Mouse (Mus musculus) neural tube, embryonic 12.5 days (tissue): Measurements from ENCODE around the gene Pard3b. TPM values are rescaled to one million over a fixed set of nuclear protein-coding genes. Genes with fewer than 3 reads are reported as not detected.

Source experiments
- ATAC-seq: fragments of 200-750 bp; cut with Nextera tagmentation; 2 replicates; pipeline ENCODE4 v1.8.0; 2017; ENCODE audit warnings: low read depth, mild to moderate bottlenecking, moderate TSS enrichment, moderate library complexity; ENCODE audit not compliant: low FRiP score
- H3K27ac ChIP-seq: fragments of 300-500 bp; sonication (generic); 2 replicates; pipeline ENCODE4 v1.5.1; 2016
- H3K27me3 ChIP-seq: fragments of 300-500 bp; sonication (generic); replicated peaks from 2 replicates; pipeline ENCODE4 v1.6.1; 2016; ENCODE audit warnings: mild to moderate bottlenecking
- H3K36me3 ChIP-seq: fragments of 300-500 bp; sonication (generic); 2 replicates; pipeline ENCODE4 v1.6.1; 2016; ENCODE audit warnings: mild to moderate bottlenecking
- H3K4me1 ChIP-seq: fragments of 300-500 bp; sonication (generic); 2 replicates; pipeline ENCODE4 v1.6.1; 2016
- H3K4me2 ChIP-seq: fragments of 300-500 bp; sonication (generic); replicated peaks from 2 replicates; pipeline ENCODE4 v1.6.1; 2016; ENCODE audit warnings: mild to moderate bottlenecking
- H3K4me3 ChIP-seq: fragments of 300-500 bp; sonication (generic); 2 replicates; pipeline ENCODE4 v1.5.1; 2016
- H3K9ac ChIP-seq: fragments of 300-500 bp; sonication (generic); 2 replicates; pipeline ENCODE4 v1.6.1; 2016; ENCODE audit warnings: mild to moderate bottlenecking
- H3K9me3 ChIP-seq: fragments of 300-500 bp; sonication (generic); 2 replicates; pipeline ENCODE4 v1.6.1; 2016; ENCODE audit warnings: mild to moderate bottlenecking
- WGBS: fragments of 180-500 bp; shearing (Covaris S2); methylation state at CpG from one replicate; pipeline ENCODE4 v1.1.7; 2016; 5-methylcytosine and 5-hydroxymethylcytosine counted together
- polyA plus RNA-seq: library from polyadenylated mRNA; unstranded; fragments of >200 nt; fragmentation: Nextera tagmentation; extraction: Ambion mirVana; gene quantifications from 2 replicates; pipeline ENCODE4 v1.2.1, GENCODE M21; 2016

The Pard3b gene
- polyA plus RNA-seq, 1 experiment from 2014 or later = 19.1 TPM

DNA sequence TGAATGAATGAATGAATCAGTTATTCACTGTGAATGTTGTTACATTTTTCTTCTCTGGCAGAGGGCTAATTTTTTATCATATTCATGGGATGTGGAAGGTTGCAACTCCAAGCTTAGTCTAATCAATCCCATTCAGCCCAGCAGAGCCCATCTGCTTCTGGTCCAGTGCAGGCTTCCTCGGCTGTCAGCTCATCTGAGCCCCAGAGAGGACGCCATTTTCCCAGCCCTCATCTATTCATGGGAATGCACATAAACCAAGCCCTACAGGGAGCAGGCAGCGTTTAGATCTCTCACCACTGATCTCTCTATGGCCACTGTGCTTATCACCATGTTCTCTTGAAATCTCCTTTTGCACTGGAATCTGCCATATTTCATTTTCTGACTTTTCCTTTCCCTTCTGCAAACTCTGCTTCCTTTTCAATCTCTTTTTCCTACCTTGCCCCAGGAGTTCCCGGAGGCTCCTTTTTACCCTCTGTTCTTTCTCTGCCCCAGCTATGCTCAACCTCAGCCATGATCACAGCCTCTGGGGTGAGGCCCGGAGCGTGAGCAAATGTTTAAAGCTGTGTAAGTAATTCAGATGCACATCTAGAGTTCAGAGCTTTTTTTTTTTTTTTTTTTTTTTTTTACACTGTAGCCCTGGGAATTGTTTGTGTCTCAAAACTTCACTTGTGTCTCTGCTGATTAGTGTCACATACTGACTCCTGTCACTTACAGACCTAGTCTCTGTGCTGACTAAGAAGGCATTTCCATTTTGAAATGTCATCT lies 241.3 kb downstream of the Pard3b start:
- WGBS = 58% methylated on average over 6 of the region's 6 CpGs
- Histone ChIP-seq H3K4me1 (no peaks in the 10 kb centered on the region), H3K36me3 (no peaks in the 10 kb centered on the region), H3K27me3 (no peaks in the 10 kb centered on the region), H3K27ac (no peak overlapping the region), H3K4me2 (no peak overlapping the region), H3K9ac (no peak overlapping the region), H3K4me3 (no peak overlapping the region), H3K9me3 (no peaks in the 10 kb centered on the region)
- ATAC-seq = no peak

DNA sequence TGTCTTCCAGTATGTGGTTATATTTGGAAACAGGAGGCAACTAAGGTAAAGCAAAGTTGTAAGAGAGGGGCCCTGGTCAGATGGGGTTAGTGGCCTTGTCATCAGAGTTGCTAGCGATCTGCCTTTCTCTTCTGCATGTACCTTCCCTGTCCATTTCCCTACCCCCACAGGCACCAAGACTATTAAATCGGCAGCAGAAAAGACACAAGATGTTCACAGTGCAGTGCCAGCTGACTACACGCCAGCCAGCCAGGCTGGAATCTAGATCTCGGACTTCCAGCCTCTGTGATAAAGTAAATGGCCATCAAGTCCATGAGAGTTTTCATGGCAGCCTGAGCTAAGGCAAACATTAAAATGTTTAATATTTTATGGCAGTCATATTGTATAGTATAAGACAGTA lies 257.4 kb downstream of the Pard3b start:
- Histone ChIP-seq H3K4me2 (no peak overlapping the region), H3K9me3 (no peaks in the 10 kb centered on the region), H3K36me3 (no peaks in the 10 kb centered on the region), H3K9ac (no peak overlapping the region), H3K4me1 (no peaks in the 10 kb centered on the region), H3K27ac (no peak overlapping the region), H3K4me3 (no peak overlapping the region), H3K27me3 (no peaks in the 10 kb centered on the region)
- WGBS = 84% methylated on average over 4 of the region's 4 CpGs
- ATAC-seq = no peak

DNA sequence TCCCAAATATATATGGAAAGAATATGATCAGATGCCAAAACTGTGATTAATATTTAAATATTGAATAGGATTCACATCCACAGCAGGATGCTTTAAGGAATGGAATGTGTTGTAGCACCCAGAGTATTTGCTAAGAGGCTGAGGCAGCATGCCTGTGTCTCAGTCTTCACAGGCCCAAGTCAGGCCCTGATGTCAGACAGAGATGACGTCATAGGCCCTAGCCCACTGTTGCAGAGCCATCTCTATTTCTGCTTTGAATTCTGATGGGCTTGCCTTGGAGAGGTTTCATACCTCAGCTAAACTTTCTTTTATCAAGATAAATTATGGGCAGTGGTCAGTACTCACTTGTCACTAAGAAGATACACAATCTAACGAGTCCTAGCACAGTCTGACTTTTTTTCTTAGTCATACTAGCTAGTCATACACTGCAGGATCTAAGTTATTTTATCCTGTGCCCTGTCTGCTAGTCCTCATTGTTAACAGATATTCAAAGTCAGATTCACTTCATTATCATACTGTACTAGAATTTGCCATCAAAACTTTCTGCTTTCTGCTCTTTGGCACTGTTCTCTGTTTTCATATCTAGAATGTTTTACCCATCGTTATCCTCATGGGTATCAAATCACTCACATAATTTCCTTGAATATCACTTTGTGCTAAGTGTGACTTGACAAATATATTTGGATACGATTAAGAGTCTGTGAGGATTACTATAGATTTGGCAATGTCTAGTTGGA lies 264.8 kb downstream of the Pard3b start:
- Histone ChIP-seq H3K9me3 (no peaks in the 10 kb centered on the region), H3K4me2 (no peak overlapping the region), H3K9ac (no peak overlapping the region), H3K36me3 (no peaks in the 10 kb centered on the region), H3K4me3 (no peak overlapping the region), H3K27ac (no peak overlapping the region), H3K4me1 (no peaks in the 10 kb centered on the region), H3K27me3 (no peaks in the 10 kb centered on the region)
- ATAC-seq = no peak
- 81% methylated on average over 4 of the region's 4 CpGs for WGBS

DNA sequence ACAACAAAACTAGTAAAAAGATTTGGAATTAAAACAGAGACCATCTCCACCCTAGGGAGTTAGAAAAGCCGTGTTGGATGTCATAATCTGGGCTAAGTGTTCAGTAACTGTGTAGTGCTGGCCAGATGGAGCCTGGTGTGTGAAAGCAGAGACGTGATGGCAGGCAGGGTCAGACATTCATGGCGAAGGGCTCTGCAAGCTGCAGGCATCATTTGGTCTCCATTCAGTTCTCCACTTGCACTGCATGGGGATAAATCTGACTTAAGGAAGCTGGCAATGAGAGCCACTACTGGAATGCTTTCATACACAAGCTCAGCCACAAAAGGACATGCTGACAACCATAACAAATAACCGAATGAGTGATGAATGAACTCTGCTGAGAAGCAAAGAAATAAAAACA lies 265.4 kb downstream of the Pard3b start:
- no peaks in the 10 kb centered on the region for H3K9me3 ChIP-seq
- 56% methylated on average over 4 of the region's 4 CpGs for WGBS
- H3K27me3 ChIP-seq = no peaks in the 10 kb centered on the region
- no peak overlapping the region for H3K9ac ChIP-seq
- no peaks in the 10 kb centered on the region for H3K4me1 ChIP-seq
- no peaks in the 10 kb centered on the region for H3K36me3 ChIP-seq
- H3K27ac ChIP-seq = no peak overlapping the region
- H3K4me3 ChIP-seq = no peak overlapping the region
- H3K4me2 ChIP-seq = no peak overlapping the region
- no peak for ATAC-seq

DNA sequence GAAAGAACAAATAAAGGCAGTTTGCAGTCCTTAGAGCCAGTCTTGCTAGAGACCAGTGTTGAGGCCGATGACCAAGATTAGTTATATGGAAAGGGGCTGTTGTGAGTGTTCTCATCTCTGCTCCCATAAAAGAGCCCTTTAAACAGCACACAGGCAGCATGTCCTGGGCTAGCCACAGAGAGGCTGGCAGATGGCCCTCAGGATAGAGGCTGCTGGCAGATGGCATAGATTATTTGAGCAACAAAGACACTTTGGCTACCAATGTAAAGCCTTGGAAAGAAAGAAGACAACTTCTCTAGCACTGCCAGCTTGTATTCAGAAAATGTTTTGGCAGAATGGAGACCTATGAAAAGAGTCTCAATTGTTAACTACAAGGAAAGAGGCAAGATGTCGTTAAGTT lies 274.3 kb downstream of the Pard3b start:
- H3K27me3 ChIP-seq = no peaks in the 10 kb centered on the region
- WGBS = 39% methylated on average over 2 of the region's 2 CpGs
- H3K36me3 ChIP-seq = no peaks in the 10 kb centered on the region
- H3K4me3 ChIP-seq = no peak overlapping the region
- no peak overlapping the region for H3K27ac ChIP-seq
- no peak for ATAC-seq
- no peaks in the 10 kb centered on the region for H3K9me3 ChIP-seq
- no peak overlapping the region for H3K4me2 ChIP-seq
- no peaks in the 10 kb centered on the region for H3K4me1 ChIP-seq
- H3K9ac ChIP-seq = no peak overlapping the region

DNA sequence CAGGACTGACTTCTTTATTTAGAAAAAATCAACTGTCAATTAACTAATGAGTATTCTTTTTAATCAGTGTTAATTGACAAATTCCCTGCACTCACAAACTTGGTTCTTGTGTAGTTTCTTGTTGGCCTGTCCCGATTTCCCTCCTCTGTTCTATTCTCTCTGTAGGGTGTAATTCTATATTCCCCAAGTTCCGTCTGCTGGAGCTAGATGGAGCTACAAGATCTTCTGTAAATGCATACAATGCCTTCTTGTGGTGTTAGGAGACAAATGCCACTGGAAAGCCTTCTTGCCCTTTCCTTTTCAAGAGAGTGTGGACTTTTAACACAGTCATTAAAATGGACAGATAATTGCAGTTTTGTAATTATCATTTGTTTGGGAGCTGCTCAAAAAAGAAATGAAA lies 286.3 kb downstream of the Pard3b start:
- no peak for ATAC-seq
- no peak overlapping the region for H3K9ac ChIP-seq
- no peaks in the 10 kb centered on the region for H3K27me3 ChIP-seq
- no peak overlapping the region for H3K4me3 ChIP-seq
- WGBS = 23% methylated on average over 2 of the region's 2 CpGs
- peaks cover 5% of the 10 kb centered on the region for H3K4me1 ChIP-seq
- no peaks in the 10 kb centered on the region for H3K9me3 ChIP-seq
- no peaks in the 10 kb centered on the region for H3K36me3 ChIP-seq
- no peak overlapping the region for H3K4me2 ChIP-seq
- H3K27ac ChIP-seq = no peak overlapping the region

DNA sequence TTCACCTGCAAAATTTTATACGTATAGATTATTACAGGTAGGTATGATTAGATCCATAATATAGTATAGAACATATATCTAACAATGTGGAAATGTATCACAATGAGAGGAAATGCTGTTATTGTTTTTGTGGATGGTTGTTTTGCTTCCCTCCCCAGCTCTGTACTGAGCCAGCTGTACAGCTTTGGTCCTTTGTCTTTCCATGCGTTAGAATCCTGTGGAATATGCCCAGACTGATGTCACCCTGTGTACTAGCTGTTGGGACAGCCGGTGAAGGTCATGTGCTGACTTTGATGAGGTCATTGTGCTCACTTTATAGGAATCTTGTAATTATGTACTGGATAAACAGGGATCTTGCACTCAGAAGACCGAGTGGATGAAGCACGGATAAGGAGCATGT lies 286.9 kb downstream of the Pard3b start:
- no peak for ATAC-seq
- no peak overlapping the region for H3K4me2 ChIP-seq
- peaks cover 5% of the 10 kb centered on the region for H3K4me1 ChIP-seq
- H3K36me3 ChIP-seq = no peaks in the 10 kb centered on the region
- no peaks in the 10 kb centered on the region for H3K9me3 ChIP-seq
- no peak overlapping the region for H3K4me3 ChIP-seq
- H3K27me3 ChIP-seq = no peaks in the 10 kb centered on the region
- no peak overlapping the region for H3K9ac ChIP-seq
- no peak overlapping the region for H3K27ac ChIP-seq
- 71% methylated on average over 5 of the region's 5 CpGs for WGBS

DNA sequence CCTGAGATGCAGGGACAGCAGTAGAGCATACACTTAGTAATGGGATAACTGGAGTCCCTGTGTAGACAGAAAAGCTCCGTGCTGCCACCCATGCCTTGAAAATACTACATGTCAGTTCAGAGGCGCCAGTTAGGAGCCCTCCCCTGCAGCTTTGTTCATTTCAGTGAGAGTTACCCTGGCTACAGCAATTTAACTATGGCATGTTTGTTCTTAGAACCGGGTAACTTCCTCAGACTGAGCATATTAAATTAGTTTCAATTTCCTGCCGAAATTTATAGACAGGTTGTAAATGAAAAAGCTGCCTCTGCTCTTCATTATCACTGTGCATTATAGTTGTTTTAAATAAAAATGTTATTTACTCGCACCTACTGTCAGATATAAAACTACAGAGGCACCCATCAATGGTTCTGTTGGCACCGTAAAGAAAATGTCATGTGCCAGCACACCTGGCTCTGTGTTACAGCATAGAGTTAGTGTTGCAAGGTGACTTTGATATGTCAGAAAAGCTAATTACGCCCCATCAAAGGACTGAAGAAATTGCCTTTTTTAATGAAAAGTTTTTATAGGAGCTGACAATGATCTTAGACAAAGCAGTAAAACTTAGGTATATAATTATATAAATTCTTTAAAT lies 289.6 kb downstream of the Pard3b start:
- H3K4me3 ChIP-seq = no peak overlapping the region
- no peak for ATAC-seq
- H3K9me3 ChIP-seq = no peaks in the 10 kb centered on the region
- H3K27ac ChIP-seq = no peak overlapping the region
- H3K4me2 ChIP-seq = no peak overlapping the region
- H3K9ac ChIP-seq = no peak overlapping the region
- whole genome bisulfite sequencing = 53% methylated on average over 7 of the region's 7 CpGs
- H3K36me3 ChIP-seq = no peaks in the 10 kb centered on the region
- no peaks in the 10 kb centered on the region for H3K27me3 ChIP-seq
- peaks cover 5% of the 10 kb centered on the region for H3K4me1 ChIP-seq

DNA sequence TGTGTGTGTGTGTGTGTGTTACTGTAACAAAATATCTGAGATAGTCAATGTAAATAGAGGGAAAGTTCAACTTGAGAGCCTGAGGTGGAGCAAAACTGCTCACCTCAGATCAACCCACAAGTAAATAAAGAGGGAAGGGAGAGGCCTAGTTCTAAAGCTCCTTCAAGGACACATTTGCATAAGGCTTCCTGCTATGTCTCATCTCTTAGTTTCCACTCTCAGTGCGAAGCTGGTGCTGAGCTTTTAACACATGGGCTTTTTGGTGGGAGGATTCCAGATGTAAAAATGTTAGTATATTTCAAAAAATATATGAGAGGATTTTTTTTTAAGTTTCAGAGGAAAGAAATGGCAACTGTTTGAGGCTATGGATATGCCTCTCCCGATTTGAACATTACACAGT lies 294.9 kb downstream of the Pard3b start:
- Histone ChIP-seq H3K9ac (no peak overlapping the region), H3K27me3 (no peaks in the 10 kb centered on the region), H3K4me3 (no peak overlapping the region), H3K27ac (no peak overlapping the region), H3K4me2 (no peak overlapping the region), H3K4me1 (no peaks in the 10 kb centered on the region), H3K36me3 (no peaks in the 10 kb centered on the region), H3K9me3 (no peaks in the 10 kb centered on the region)
- 76% methylated on average over 2 of the region's 2 CpGs for WGBS
- no peak for ATAC-seq

DNA sequence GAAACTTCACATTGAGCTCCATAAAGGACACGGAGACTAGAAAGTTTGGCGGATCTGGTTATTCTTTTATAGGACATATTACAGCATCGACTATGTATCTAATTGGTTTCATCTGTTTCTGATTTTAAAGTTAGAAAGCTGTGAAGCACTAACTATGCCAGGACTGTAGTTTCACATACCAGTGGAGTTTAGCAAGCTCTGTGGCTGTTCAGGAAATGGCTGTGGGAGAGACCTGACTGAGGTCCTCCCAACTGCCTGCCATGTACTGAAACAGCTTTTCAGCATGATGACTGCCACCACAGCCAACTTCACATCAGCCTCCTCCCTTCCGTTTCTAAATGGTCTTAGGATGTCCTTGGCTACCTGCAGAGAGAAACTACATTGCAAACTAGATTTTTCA lies 296.1 kb downstream of the Pard3b start:
- WGBS = 88% methylated on average over 4 of the region's 4 CpGs

DNA sequence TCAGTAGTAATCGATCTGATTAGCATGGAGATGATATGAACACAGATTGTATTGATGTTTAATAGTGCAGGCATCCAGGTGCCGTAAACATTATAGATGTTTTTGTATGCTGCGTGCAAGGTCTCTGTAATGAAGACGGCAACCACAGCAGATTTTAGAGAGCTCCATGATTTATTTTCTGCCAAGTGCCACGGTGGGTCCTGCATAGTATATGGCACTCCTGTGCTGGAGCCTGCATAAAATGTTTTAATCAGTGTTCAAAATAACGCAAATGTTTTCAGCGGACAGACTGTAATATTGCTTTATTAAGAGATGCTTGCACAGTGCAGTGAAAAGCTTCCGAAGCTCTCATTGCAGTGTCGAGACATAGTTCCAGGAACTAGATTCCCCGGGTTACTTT lies 301.3 kb downstream of the Pard3b start:
- Histone ChIP-seq H3K4me1 (no peaks in the 10 kb centered on the region), H3K9ac (no peak overlapping the region), H3K27ac (no peak overlapping the region), H3K27me3 (no peaks in the 10 kb centered on the region), H3K4me2 (no peak overlapping the region), H3K9me3 (peaks cover 6% of the 10 kb centered on the region), H3K4me3 (no peak overlapping the region), H3K36me3 (no peaks in the 10 kb centered on the region)
- ATAC-seq = no peak
- 72% methylated on average over 10 of the region's 10 CpGs for WGBS

More for the DNA sequence above, 296.1 kb downstream of the Pard3b start:
- no peaks in the 10 kb centered on the region for H3K9me3 ChIP-seq
- H3K27ac ChIP-seq = no peak overlapping the region
- no peak overlapping the region for H3K4me2 ChIP-seq
- H3K4me3 ChIP-seq = no peak overlapping the region
- no peaks in the 10 kb centered on the region for H3K36me3 ChIP-seq
- H3K9ac ChIP-seq = no peak overlapping the region
- no peaks in the 10 kb centered on the region for H3K4me1 ChIP-seq
- H3K27me3 ChIP-seq = no peaks in the 10 kb centered on the region
- no peak for ATAC-seq

DNA sequence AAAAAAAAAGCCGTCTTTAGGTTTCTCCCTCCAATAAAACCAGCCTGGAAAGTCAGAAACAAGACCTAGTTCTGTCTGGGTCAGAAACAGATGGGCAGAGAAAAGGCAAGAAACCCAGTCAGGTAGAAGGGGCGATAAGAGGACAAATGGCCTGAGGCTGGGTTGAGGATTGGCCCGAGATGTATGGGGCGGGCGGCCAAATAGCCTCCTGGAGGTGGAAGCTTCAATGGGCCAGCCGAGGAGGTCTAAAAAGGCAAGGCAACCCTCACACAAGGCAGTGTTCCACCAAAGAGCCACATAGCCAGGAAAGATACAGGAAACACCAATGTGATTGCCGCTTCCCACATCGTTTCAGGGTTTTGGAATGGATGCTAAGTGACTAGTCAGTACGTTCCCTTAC lies 322.9 kb downstream of the Pard3b start:
- no peaks in the 10 kb centered on the region for H3K36me3 ChIP-seq
- no peak overlapping the region for H3K4me3 ChIP-seq
- ATAC-seq = no peak
- no peak overlapping the region for H3K9ac ChIP-seq
- WGBS = 87% methylated on average over 9 of the region's 9 CpGs
- H3K27me3 ChIP-seq = no peaks in the 10 kb centered on the region
- no peaks in the 10 kb centered on the region for H3K9me3 ChIP-seq
- H3K4me1 ChIP-seq = peaks cover 5% of the 10 kb centered on the region; the same call in 1 of the 2 replicates
- no peak overlapping the region for H3K4me2 ChIP-seq
- no peak overlapping the region for H3K27ac ChIP-seq
